Mouse (Mus musculus) embryo, embryonic 11 days (tissue): ENCODE measurements around the gene Ggn.
"Not testable (repeated sequence)": the region's sequence is repeated elsewhere in the genome, so short reads cannot be mapped to it uniquely, and the experiment has no call there.

Experiments
- DNase-seq: peaks from one replicate; pipeline ENCODE4 v3.0.0-alpha.2; 2015

The Ggn gene

GRCm38 (mm10) chr7:29162294-29162693, 7.7 kb upstream of the Ggn start:
- no peak for DNase-seq

- DNase-seq, result peak; percentile 47
Observed at GRCm38 (mm10) chr7:29162750-29163525, 7.1 kb upstream of the Ggn start.

- no peak for DNase-seq
Observed at GRCm38 (mm10) chr7:29167656-29168055, 2.4 kb upstream of the Ggn start.

DNA sequence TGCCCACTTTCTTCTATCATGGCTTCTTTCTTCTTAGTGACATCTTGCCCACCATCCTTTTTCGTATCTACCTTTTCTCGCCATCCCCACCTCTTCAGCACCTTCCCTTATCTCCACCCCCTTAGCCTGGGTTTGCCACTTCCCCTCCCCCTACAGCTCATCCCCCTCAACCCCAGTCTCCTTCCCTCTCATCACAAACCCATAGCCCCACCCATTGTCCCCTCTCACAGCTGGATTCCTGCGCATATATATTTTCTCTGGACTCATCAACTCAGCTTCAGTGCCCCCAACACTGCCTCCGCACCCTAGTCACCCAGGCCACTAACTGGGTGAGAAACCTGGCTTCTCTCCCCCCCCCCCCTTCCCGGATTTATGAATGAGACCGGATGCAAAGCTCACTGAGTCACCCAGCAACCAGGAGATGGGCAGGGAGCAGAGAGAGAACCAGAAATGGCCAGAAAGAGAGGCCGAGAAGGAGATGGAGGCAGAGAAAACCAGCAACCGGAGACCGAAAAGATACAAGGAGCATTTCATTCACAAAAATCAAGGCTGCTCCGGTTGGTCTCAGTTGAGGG, 1.8 kb upstream of the Ggn start:
- no peak for DNase-seq

DNA sequence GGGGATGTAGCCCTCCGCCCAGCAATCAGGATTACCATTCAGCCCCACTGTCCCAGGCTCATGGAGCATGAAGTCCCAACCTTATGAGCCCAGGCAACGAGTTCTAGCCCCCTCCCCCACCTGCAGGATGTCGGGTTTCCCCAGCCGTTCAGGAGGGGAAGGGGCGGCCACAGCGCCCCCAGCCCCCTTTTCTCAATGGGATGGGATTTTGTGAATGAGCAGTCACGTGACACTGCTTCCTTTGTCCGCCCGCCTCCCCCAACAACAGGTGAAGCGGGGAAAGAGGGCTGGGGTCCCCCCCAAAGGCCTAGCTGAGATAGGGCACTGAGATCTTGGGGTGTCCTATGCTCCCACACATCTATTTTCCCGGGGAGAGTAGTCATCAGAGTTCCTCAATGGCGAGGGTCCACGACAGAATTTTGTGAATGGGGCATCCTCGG, 1.2 kb upstream of the Ggn start:
- DNase-seq, result peak; percentile 71

DNA sequence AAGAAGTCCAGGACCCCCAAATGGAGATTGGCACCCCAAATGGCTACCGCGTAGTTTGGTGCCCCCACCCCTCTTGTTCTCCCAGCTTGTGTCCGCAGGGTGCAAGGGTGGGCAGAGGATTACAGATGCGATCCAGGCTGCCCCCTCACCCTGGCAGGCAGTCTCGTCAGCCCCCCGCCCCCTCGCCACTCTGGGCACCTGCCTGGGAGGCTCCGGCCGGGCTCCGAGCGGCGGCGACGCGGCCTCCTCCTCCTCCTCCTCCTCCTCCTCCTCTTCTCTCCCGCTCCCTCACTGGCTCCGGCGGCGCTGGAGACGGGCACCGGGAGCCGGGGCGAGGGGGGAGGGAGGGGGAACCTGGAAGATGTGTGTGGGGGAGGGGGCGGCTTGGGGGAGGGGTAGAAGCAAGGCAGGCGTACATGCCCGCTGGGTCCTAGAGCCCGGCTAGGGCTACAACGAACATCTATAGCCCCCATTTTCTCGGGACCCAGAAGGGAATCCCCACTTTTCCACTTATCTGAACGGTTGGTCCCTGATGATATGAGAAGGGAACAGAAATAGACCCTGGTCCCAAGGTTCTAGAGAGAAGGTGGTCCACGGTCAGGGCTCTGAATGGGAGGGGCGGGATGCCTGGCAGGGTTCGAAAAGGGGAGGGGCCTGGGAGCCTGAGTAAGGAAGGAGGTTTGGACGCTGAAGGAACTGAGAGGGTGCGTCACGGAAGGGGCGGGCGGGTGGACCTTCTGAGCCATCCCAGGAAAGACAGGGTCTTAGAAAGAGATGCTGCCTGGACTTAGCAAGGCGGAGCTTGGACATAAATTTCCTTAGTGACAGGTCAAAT, 562 bp upstream of the Ggn start:
- peak; percentile 92 for DNase-seq

- peak; percentile 62 for DNase-seq
Observed at GRCm38 (mm10) chr7:29170755-29171561, 948 bp downstream of the Ggn start.

GRCm38 (mm10) chr7:29171562-29172097, 1.6 kb downstream of the Ggn start:
- no peak for DNase-seq

DNA sequence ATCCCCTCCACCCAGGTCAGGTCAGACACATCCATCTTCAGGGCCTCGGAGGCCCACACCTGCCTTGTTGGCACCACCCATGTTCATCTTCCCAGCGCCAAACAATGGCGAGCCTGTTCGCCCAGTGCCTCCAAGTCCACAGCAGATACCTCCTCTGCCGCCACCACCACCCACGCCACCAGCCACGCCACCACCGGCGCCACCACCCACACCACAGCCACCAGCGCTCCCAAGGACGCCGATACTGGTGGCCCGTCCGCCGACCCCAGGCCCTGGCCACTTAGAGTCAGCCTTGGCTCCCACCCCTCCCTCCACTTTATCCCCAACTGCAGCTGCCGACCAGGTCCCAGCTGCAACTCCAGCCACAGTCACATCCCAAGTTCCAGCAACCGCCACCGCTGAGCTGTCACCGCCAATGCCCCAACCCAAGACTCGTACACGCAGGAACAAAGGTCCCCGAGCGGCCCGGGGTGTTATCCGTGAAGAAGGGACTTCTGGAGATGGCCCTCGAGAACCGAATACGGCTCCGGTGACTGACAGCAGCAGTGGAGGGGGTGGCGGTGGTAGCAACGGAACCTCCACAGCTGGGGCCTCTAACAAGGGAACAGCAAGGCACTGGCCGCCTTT, 2.5 kb downstream of the Ggn start:
- no peak for DNase-seq

DNA sequence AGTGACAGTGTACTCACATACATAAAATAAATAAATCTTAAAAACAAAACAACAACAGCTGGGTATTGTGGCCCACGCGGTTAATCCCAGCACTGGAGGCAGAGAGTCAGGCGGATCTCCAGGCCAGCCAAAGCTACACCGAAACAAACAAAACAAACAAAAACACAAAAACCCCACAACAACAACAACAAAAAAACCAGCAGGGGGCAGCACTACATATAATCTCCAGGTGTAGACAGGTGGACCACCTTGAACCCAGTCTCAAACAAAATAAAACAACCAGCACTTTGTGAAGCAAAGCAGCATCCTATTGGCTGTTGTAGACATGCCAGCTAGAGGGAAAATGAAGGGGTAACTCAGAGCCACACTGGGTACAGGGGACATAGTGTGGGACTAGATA, 8.1 kb downstream of the Ggn start:
- no peak for DNase-seq

DNA sequence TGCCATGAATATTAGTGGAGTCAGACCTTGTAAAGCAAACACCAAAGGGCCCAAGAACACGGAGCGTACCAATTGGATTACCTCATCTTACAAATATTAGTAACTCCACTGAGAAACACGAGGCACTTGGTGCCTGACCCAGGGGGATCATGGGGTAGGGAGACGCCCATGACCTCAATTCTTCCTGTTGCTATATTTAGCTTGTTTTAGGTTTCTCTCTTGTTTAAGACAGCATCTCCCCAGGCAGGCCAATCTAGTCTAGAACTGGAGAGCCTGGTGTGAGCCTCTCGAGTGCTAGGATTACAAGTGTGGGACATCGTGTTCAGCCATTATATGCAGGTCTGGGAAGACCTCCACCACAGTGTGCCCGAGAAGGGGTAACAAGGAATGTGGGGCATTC, 9.3 kb downstream of the Ggn start:
- no peak for DNase-seq

GRCm38 (mm10) chr7:29180077-29180853, 10.3 kb downstream of the Ggn start, which contains the start of gene Psmd8:
Psmd8 (minus strand) TSS chr7:29180701.
- peak; percentile 99 for DNase-seq

- DNase-seq, result no peak
Observed at GRCm38 (mm10) chr7:29180854-29181236, 10.8 kb downstream of the Ggn start.

DNA sequence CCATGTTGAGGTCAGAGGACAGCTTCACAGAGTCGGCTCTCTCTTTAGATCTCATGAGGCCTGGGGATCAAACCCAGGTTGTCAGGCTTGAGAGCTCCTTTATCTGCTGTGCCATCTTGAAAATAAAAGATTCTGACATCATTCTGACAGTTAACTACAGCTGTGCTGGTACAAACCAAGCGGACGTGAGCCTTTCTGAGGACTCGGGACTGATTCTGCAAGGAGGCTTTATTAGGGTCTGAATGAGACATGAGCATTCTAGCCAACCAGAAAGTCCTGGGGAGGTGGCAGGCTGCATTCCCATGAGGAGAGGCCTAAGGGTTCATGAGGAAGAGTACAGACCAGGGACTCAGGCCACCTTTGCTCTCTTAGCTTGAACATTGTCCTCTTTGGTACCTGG, 11.3 kb downstream of the Ggn start:
- DNase-seq, result not testable (repeated sequence)

- not testable (repeated sequence) for DNase-seq
Observed at GRCm38 (mm10) chr7:29194230-29194629, 24.2 kb downstream of the Ggn start.

DNA sequence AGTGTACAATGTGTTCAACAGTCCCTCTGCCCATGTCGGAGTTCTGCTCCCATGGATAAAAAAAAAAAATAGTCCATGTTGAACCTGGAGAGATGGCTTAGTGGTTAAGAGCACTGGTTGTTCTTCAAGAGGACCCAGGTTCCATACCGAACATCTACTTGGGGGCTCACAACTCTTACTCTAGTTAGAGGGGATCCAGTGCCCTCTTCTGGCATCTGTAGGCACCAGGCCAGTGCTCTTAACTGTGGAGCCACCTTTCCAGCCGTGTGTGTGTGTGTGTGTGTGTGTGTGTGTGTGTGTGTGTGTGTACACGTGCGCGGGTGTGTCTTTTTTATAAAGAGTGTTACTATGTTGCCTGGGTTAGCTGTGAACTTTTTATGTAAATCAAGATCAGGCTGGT, 32.6 kb downstream of the Ggn start:
- no peak for DNase-seq

DNA sequence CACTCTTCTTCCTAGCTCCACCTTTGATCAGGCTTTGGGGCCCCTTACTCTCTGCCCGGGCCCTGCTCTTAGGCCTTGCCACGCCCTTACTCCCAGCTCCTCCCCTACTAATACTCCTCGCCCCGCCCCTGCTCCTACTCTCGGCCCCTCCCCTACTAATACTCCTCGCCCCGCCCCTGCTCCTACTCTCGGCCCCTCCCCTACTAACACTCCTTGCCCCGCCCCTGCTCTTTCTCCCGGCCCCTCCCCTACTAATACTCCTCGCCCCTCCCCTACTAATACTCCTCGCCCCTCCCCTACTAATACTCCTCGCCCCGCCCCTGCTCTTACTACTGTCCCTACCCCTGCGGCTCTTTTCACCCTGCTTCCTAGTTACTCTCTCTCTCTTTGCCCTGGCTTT, 41.0 kb downstream of the Ggn start:
- not testable (repeated sequence) for DNase-seq

DNA sequence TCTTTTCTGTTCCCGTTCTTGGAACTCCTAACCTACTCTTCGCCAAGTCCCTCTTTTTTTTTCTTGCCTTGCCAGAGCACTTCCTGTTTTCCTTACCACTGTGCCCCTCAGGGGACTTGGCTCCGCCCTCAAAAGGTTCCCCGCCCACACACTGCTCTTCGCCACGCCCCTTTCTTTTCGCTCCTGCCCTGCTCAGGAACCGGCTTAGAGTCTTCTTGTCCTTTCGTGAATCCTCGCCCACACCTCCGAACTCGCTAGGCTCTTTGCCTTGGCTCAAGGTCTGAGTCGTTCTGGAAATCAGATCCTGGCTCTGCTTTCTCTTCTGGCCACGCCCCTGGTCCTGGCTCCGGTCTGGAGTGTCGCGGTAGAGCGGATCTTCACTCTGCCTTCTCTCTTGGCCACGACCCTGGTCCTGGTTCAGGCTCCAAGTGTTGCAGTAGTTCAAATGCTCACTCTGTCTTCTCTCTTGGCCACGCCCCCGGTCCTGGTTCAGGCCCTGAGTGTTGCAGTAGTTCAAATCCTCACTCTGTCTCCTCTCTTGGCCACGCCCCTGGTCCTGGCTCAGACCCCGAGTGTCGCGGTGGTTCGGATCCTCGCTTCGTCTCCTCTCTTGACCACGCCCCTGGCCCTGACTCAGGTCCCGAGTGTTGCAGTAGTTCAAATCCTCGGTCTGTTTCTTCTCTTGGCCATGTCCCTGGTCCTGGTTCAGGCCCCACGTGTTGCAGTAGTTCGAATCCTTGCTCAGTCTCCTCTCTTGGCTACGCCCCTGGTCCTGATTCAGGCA, 41.6 kb downstream of the Ggn start:
- DNase-seq, result peak; percentile 85

GRCm38 (mm10) chr7:29212199-29212765, 42.3 kb downstream of the Ggn start:
- DNase-seq, result no peak
